Mouse (Mus musculus) lung, embryonic 16.5 days (tissue): ENCODE results near the gene Pitpna. TPM values are rescaled to one million over a fixed set of nuclear protein-coding genes. Genes with fewer than 3 reads are reported as not detected.

Experiments used
- ATAC-seq: fragments of 200-750 bp; cut with Nextera tagmentation; 2 replicates; pipeline ENCODE4 v1.8.0; 2017; ENCODE audit warnings: low read depth, mild to moderate bottlenecking, moderate library complexity
- H3K27ac ChIP-seq: fragments of 300-500 bp; sonication (generic); 2 replicates; pipeline ENCODE4 v1.5.1; 2014; ENCODE audit warnings: mild to moderate bottlenecking, control low read depth, low read length
- H3K27me3 ChIP-seq: fragments of 300-500 bp; sonication (generic); 2 replicates; pipeline ENCODE4 v1.6.1; 2014; ENCODE audit warnings: low read depth, low read length, mixed read lengths; ENCODE audit not compliant: control insufficient read depth, insufficient read depth
- H3K36me3 ChIP-seq: fragments of 300-500 bp; sonication (generic); 2 replicates; pipeline ENCODE4 v1.6.1; 2014; ENCODE audit warnings: low read length; ENCODE audit not compliant: control insufficient read depth, insufficient read depth
- H3K4me1 ChIP-seq: fragments of 300-500 bp; sonication (generic); replicated peaks from 2 replicates; pipeline ENCODE4 v1.6.1; 2014; ENCODE audit warnings: low read length, mixed read lengths; ENCODE audit not compliant: control insufficient read depth, insufficient read depth
- H3K4me2 ChIP-seq: fragments of 300-500 bp; sonication (generic); 2 replicates; pipeline ENCODE4 v1.6.1; 2014; ENCODE audit warnings: low read depth, low read length, control low read depth
- H3K4me3 ChIP-seq: fragments of 300-500 bp; sonication (generic); 2 replicates; pipeline ENCODE4 v1.5.1; 2014; ENCODE audit warnings: mild to moderate bottlenecking, low read length, control low read depth
- H3K9ac ChIP-seq: fragments of 300-500 bp; sonication (generic); 2 replicates; pipeline ENCODE4 v1.6.1; 2014; ENCODE audit warnings: low read length, control low read depth
- H3K9me3 ChIP-seq: fragments of 300-500 bp; sonication (generic); 2 replicates; pipeline ENCODE4 v1.6.1; 2016; ENCODE audit warnings: low read length; ENCODE audit not compliant: control insufficient read depth
- WGBS: fragments of 180-500 bp; shearing (Covaris S2); extraction: QIAGEN DNeasy Blood & Tissue Kit; methylation state at CpG from one replicate; pipeline ENCODE4 v1.1.7; 2014; 5-methylcytosine and 5-hydroxymethylcytosine counted together
- polyA plus RNA-seq: library from polyadenylated mRNA; unstranded; fragments of >200 nt; fragmentation: Nextera tagmentation; extraction: Ambion mirVana; gene quantifications from 2 replicates; pipeline ENCODE4 v1.2.1, GENCODE M21; 2015

Pitpna gene
- polyA plus RNA-seq, 1 experiment from 2014 or later = 63.7 TPM

DNA sequence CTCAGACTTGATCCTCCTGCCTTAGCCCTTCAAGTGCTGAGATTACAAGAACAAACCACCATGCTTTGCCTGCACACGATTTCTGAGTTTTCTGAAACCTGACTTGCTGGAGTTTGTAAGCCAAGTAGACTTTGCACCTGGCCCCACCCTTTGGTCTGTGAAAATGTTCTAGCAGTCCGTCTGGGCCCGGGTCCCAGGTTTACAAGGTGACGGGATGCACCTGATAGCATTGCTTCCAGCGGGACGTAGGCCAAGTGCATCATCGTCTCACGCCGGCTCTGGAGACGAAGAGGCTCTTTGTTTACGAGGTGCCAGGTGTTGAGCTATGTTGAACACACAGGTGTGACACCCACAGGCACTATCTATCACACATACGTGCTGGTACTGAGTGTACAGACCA lies 18.9 kb upstream of the Pitpna start:
- 85% methylated on average over 12 of the region's 12 CpGs for WGBS
- Histone ChIP-seq H3K27ac (no peak overlapping the region), H3K9ac (no peak overlapping the region), H3K27me3 (no peaks in the 10 kb centered on the region), H3K4me2 (no peak overlapping the region), H3K36me3 (no peaks in the 10 kb centered on the region), H3K9me3 (no peaks in the 10 kb centered on the region), H3K4me3 (no peak overlapping the region), H3K4me1 (peaks cover 20% of the 10 kb centered on the region)
- ATAC-seq = no peak

DNA sequence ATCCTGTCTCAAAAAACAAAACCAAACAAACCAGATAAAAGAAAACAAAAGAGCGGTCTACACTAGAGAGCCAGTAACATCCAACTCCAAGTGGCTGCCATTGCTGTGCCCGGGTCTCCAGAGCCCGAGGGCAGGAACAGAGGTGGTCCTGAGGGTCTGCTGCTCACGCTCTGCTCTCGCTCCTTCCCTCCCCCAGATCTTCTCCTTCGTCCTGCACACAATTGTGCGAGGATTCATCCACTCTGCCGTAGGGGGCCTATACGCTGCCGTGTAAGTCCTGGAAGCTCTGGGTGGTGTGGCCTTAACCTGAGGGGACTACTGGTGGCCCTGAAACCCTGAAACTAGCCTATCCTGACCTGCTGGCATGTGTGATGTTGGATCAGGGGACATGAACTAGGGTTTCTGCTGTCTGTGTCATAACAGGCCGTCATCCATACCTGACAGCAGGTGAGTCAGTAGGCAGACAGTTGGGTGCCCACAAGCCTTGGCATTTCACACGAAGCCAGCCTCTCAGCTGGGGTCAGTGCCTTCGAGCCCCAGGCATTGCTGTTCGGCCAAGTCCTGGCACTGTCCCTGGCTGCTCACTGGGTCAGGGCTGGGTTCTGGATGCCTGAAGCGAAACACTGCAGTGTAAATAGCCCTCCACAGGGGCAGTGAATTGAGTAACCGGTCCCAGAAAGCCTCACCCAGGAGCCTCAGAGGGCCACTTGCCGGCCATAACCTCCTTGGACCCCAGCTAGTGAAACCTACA lies 17.3 kb upstream of the Pitpna start:
- Histone ChIP-seq H3K27me3 (no peaks in the 10 kb centered on the region), H3K36me3 (no peaks in the 10 kb centered on the region), H3K9ac (no peak overlapping the region), H3K4me2 (no peak overlapping the region), H3K9me3 (no peaks in the 10 kb centered on the region), H3K4me3 (no peak overlapping the region), H3K4me1 (peaks cover 19% of the 10 kb centered on the region), H3K27ac (no peak overlapping the region)
- ATAC-seq = no peak
- WGBS = 87% methylated on average over 17 of the region's 17 CpGs

DNA sequence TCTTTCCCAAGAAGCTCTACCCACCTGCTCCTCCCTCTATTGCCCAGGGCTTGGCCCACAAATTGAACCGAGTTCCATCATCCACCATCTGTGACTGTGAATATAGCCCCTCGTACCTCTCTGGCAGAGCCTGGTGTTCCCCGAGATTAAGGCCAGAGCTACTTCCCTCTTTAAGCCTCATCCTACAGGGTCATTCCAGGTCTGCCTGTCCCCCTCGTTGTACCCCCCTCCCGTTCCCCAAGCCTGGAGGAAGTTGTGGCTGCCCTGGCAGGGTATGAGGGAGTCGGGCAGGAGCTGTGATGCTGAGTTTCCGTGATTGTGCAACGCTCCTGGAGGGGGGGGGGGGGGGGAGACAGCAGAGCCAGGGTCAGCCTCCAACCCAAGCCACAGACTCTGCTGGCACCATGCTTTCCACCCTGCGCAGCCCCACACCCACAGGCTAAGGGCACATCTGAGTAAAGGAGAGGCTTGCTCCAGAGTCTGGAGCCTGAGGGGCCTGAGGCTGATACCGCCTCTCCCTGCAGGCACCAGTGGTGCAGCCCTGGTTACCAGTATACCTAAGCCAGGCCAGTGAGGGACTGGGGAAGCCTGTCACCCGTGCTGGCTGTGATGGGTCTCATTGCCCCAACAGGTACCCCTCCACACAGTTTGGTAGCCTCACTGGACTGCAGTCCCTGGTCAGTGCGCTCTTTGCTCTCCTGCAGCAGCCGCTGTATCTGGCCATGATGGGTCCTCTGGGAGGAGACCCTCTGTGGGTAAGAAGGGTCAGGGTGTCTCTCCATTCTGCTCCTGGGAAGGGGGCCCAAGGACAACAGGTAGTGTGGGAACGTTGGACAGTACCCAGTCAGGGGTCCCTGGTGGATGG lies 16.5 kb upstream of the Pitpna start:
- Histone ChIP-seq H3K27ac (no peak overlapping the region), H3K9me3 (no peaks in the 10 kb centered on the region), H3K4me2 (no peak overlapping the region), H3K27me3 (no peaks in the 10 kb centered on the region), H3K4me3 (no peak overlapping the region), H3K36me3 (no peaks in the 10 kb centered on the region), H3K4me1 (peaks cover 12% of the 10 kb centered on the region), H3K9ac (0 out of 2 replicates have a peak overlapping the region, but pooled peaks have one; percentile 6)
- ATAC-seq = peak; percentile 21; the same call in 1 of the 2 replicates
- 52% methylated on average over 14 of the region's 14 CpGs for WGBS

DNA sequence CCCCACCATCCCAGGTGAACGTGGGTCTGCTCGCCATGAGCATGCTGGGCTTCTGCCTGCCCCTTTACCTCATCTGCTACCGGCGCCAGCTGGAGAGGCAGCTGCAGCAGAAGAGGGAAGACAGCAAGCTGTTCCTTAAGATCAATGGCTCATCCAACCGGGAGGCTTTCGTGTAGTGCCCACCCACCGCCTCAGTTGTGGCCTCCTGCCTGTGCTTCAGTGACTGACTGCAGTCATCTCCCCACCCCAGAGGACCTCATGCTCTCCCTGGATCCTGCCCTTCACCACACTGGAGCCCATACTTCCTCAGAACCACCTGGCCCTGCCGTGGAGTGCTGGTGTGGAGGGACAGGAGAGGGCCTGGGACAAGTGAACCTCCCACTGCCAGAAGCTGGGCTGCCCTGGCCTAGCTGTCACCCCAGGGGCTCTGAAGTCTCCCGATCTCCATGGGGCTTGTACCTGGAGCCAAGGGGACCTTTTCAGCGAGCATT lies 15.6 kb upstream of the Pitpna start:
- Histone ChIP-seq H3K4me3 (no peak overlapping the region), H3K9me3 (no peaks in the 10 kb centered on the region), H3K4me1 (peaks cover 12% of the 10 kb centered on the region), H3K4me2 (no peak overlapping the region; the same call in 1 of the 2 replicates), H3K36me3 (no peaks in the 10 kb centered on the region), H3K27me3 (no peaks in the 10 kb centered on the region), H3K27ac (peak overlapping the region; percentile 23), H3K9ac (peak overlapping the region; percentile 50)
- no peak for ATAC-seq
- 18% methylated on average over 10 of the region's 10 CpGs for WGBS

DNA sequence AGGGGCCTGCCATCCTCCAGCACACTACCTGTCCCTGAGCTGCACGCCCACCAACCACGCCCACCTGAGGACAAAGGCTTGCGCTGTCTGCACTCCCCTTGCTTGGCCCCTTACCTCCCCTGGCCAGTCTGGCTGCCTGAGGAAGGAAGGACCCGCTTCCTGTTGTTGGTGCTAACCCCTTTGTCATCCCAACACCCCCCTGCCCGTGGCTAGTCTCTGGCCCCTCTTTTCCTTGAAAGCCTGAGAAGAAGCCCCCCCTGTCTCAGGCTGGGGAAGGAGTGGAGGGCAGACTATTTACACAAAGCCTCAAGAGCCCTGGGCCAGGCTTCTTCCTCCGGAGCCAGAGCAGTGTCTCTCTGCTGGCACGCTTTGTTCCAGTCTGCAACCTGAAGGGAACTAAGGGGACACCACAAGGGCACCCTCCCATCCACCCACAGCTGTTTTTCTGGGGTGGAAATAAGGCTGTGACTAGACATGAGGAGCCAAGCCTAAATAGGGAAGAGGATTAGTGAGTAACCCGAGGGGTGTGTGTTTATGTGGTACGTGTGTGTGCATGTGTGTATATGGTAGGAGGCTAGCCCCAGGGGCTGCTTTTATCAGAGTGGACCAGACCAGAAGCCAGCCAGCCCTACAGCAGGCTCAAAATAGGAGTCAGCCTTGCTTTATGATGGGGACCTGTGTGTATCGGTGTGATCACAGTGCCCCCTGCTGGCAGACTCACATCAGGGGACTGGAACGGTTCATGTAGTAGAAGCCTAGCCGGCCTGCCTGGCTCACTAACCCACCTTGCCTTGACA lies 14.8 kb upstream of the Pitpna start:
- peak overlapping the region; percentile 36; the same call in 1 of the 2 replicates for H3K4me2 ChIP-seq
- no peaks in the 10 kb centered on the region for H3K9me3 ChIP-seq
- no peaks in the 10 kb centered on the region for H3K27me3 ChIP-seq
- peak; percentile 92 for ATAC-seq
- 8% methylated on average over 12 of the region's 12 CpGs for WGBS
- no peak overlapping the region for H3K4me3 ChIP-seq
- peaks cover 12% of the 10 kb centered on the region for H3K4me1 ChIP-seq
- H3K9ac ChIP-seq = peak overlapping the region; percentile 50; the same call in 1 of the 2 replicates
- peak overlapping the region; percentile 23 for H3K27ac ChIP-seq
- H3K36me3 ChIP-seq = no peaks in the 10 kb centered on the region

DNA sequence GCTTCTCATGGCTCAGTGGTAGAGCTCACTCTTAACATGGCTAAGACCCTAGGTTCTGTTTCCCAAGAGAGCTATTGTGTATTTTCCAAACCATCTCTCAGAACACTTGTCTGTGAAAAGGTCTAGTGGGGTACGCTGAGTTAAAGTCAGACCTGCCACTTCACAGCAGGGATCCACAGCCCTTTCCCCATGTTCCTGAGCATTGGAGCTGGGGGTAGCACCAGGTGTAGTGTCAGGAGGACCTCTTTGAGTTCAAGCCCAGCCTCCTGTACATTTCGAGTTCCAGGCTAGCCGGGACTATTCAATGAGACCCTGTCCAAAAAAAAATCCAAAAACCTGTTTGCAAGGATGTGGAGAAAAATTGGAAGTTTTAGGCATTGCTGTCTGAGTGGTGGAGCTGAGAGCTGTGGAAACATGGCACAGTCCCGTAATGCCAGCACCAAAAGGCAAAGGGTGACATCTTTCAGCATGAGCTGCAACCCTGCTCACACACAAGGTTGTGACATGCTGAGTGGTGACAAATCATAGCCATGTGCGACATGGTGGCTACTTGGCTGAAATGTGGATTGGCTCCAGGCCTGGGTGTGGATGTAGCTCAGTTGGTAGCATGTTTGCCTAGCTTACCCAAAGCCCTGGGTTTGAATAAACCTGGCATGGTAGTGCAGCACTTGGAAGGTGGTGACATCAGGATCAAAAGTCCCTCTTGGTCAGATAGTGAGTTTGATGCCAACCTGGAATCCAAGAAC lies 13.3 kb upstream of the Pitpna start:
- WGBS = 78% methylated on average over 5 of the region's 5 CpGs
- no peak for ATAC-seq
- Histone ChIP-seq H3K36me3 (no peaks in the 10 kb centered on the region), H3K4me3 (no peak overlapping the region), H3K27ac (no peak overlapping the region), H3K27me3 (no peaks in the 10 kb centered on the region), H3K9ac (no peak overlapping the region), H3K9me3 (no peaks in the 10 kb centered on the region), H3K4me2 (no peak overlapping the region), H3K4me1 (peaks cover 12% of the 10 kb centered on the region)

DNA sequence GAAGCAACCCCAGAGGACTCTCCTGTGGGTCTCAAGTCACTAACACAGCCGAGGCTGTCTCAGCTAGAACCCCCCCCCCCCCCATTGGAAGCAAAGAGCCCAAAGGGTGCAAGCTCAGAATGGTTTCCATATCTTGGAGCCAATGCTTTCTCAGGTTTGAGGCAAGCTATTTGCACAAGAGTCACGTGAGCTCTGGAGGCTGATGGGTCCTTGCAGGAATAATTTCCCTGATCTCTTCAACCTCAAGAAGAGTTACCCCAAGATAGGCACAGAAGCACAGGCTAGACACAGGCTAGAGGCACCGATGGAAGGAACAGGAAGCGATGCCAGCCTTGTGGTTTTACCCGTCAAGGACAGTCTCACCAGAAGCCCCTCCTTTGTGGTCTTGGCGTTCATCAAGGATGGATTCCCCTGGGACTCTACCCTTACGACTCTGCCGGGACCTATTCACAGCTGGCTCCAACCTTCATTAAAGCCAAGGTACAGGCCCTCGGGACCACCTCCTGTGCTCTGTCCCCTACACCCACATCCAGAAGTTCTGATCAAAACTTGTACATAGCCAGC lies 12.3 kb upstream of the Pitpna start:
- Histone ChIP-seq H3K9me3 (no peaks in the 10 kb centered on the region), H3K4me3 (no peak overlapping the region), H3K4me2 (no peak overlapping the region), H3K36me3 (no peaks in the 10 kb centered on the region), H3K4me1 (peaks cover 12% of the 10 kb centered on the region), H3K9ac (no peak overlapping the region), H3K27me3 (no peaks in the 10 kb centered on the region), H3K27ac (no peak overlapping the region)
- ATAC-seq = no peak
- 61% methylated on average over 9 of the region's 9 CpGs for WGBS

DNA sequence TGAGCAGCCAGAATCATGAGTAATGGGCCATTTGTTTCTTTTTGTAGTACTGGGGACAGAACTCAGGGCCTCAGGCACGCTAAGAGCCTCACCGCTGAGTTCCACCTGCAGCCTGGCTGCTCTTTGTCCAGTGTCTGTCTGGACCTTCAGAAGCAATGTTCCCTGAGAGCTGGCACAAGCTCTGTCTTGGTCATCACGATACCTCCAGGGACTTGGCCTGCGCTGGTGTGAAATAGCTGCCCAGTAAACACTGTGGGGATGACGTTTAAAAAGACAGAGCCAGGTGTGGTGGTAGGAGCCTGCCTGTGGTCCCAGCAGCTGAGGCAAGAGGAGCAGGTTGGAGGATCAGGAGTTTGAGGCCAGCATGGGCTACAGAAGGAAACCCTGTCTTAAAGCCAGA lies 9.3 kb upstream of the Pitpna start:
- H3K9ac ChIP-seq = no peak overlapping the region
- no peak overlapping the region for H3K4me3 ChIP-seq
- WGBS = 72% methylated on average over 5 of the region's 5 CpGs
- no peaks in the 10 kb centered on the region for H3K27me3 ChIP-seq
- H3K9me3 ChIP-seq = no peaks in the 10 kb centered on the region
- no peak overlapping the region for H3K27ac ChIP-seq
- no peak for ATAC-seq
- H3K4me2 ChIP-seq = no peak overlapping the region
- H3K36me3 ChIP-seq = no peaks in the 10 kb centered on the region
- H3K4me1 ChIP-seq = no peaks in the 10 kb centered on the region
